Comparison of ENCODE assay signal across 8 mouse cellular contexts in genomic region chr5:30712002-30712390, GRCm38 (mm10). TPM values are rescaled to one million over a fixed set of nuclear protein-coding genes. Genes with fewer than 3 reads are reported as not detected.
DNase-seq lines count a peak whose midpoint lies in the region; ATAC-seq and TF ChIP-seq lines count a peak whose summit lies in the region.

No protein-coding gene starts in this region.

- TF ChIP-seq EP300 in lung, postnatal 0 days (IDR thresholded peaks at IDR 0.05) = no peak

- peaks cover 18% of the 10 kb centered on the region for H3K27me3 ChIP-seq in lung, postnatal 0 days (replicated peaks; ENCODE audit: insufficient read depth, low read length)
- peaks cover 74% of the 10 kb centered on the region for H3K27me3 ChIP-seq in limb, embryonic 13.5 days
- peaks cover 50% of the 10 kb centered on the region for H3K27me3 ChIP-seq in stomach, embryonic 15.5 days (replicated peaks)

- peak overlapping the region; percentile 41 for H3K4me3 ChIP-seq in lung, postnatal 0 days (ENCODE audit: low read depth, low read length)
- H3K4me3 ChIP-seq in limb, embryonic 13.5 days = peak overlapping the region; percentile 57
- H3K4me3 ChIP-seq in stomach, embryonic 15.5 days (replicated peaks) = peak overlapping the region; percentile 56

- ATAC-seq in lung, postnatal 0 days = no peak
- no peak; the same call in 1 of the 2 replicates for ATAC-seq in limb, embryonic 13.5 days (ENCODE audit: low FRiP score, low read depth)
- ATAC-seq in stomach, embryonic 15.5 days (ENCODE audit: insufficient read depth, low FRiP score, low read depth) = no peak
- no peak for ATAC-seq in erythroid progenitor cell, adult 5-6 weeks (replicated peaks; ENCODE audit: low FRiP score, poor library complexity, severe bottlenecking)

- peak overlapping the region; percentile 81 for H3K4me2 ChIP-seq in lung, postnatal 0 days (replicated peaks; ENCODE audit: low read depth, low read length)
- H3K4me2 ChIP-seq in limb, embryonic 13.5 days (replicated peaks) = peak overlapping the region; percentile 91
- H3K4me2 ChIP-seq in stomach, embryonic 15.5 days = peak overlapping the region; percentile 98

- H3K9me3 ChIP-seq in lung, postnatal 0 days (ENCODE audit: low read length) = no peaks in the 10 kb centered on the region
- no peaks in the 10 kb centered on the region for H3K9me3 ChIP-seq in limb, embryonic 13.5 days
- H3K9me3 ChIP-seq in stomach, embryonic 15.5 days = no peaks in the 10 kb centered on the region

- H3K4me1 ChIP-seq in lung, postnatal 0 days (ENCODE audit: insufficient read depth, low read depth, low read length) = peaks cover 10% of the 10 kb centered on the region
- peaks cover 29% of the 10 kb centered on the region for H3K4me1 ChIP-seq in limb, embryonic 13.5 days
- H3K4me1 ChIP-seq in stomach, embryonic 15.5 days = peaks cover 23% of the 10 kb centered on the region

- DNase-seq in cerebellum, adult 11-12 months = peak; percentile 37
- no peak for DNase-seq in cerebellum, postnatal 14 days
- DNase-seq in lung, postnatal 0 days (ENCODE audit: low spot score) = no peak
- no peak for DNase-seq in lung, adult 18-20 months
- no peak for DNase-seq in retina, embryonic 14.5 days (ENCODE audit: low spot score)

- H3K9ac ChIP-seq in lung, postnatal 0 days (replicated peaks; ENCODE audit: low read depth) = peak overlapping the region; percentile 24; the same call in 1 of the 2 replicates
- peak overlapping the region; percentile 67 for H3K9ac ChIP-seq in limb, embryonic 13.5 days
- H3K9ac ChIP-seq in stomach, embryonic 15.5 days = no peak overlapping the region

- TF ChIP-seq CTCF in lung, postnatal 0 days (IDR thresholded peaks at IDR 0.05) = no peak

- no peaks in the 10 kb centered on the region for H3K36me3 ChIP-seq in lung, postnatal 0 days (ENCODE audit: insufficient read depth, low read length)
- no peaks in the 10 kb centered on the region for H3K36me3 ChIP-seq in limb, embryonic 13.5 days
- H3K36me3 ChIP-seq in stomach, embryonic 15.5 days = no peaks in the 10 kb centered on the region

- WGBS in lung, postnatal 0 days = 0% methylated on average over 14 of the region's 14 CpGs
- WGBS in limb, embryonic 13.5 days = under 1% methylated on average over 14 of the region's 14 CpGs
- WGBS in stomach, embryonic 15.5 days = under 1% methylated on average over 14 of the region's 14 CpGs

- H3K27ac ChIP-seq in lung, postnatal 0 days (ENCODE audit: low read length) = no peak overlapping the region
- no peak overlapping the region for H3K27ac ChIP-seq in limb, embryonic 13.5 days
- no peak overlapping the region for H3K27ac ChIP-seq in stomach, embryonic 15.5 days

RNA-seq across cellular contexts. Expression of gene Dpysl5, which starts 0.6 kb away (rescaled TPM):
- 1.4 and 1.6 TPM in 2 replicates for polyA plus RNA-seq in lung, postnatal 0 days (2015; fragmentation: Nextera tagmentation; extraction: Ambion mirVana)
- polyA plus RNA-seq in limb, embryonic 13.5 days (2015; fragmentation: Nextera tagmentation; extraction: Ambion mirVana) = 5.1 and 5.9 TPM in 2 replicates
- polyA plus RNA-seq in stomach, embryonic 15.5 days (2015; fragmentation: Nextera tagmentation; extraction: Ambion mirVana) = 6.7 and 7.4 TPM in 2 replicates
- total RNA-seq in erythroid progenitor cell, adult 5-6 weeks (2015; ENCODE audit: low replicate concordance) = 0.36 TPM in 1 of 2 replicates, not detected in the other
- total RNA-seq in erythroid progenitor cell, adult 5-6 weeks (2017; ENCODE audit: low replicate concordance) = not detected in 2 replicates

RNA-seq across cellular contexts. Expression of gene Cenpa, which starts 45.4 kb away (rescaled TPM):
- 24.4 and 25.5 TPM in 2 replicates for polyA plus RNA-seq in lung, postnatal 0 days (2015; fragmentation: Nextera tagmentation; extraction: Ambion mirVana)
- 315 and 317 TPM in 2 replicates for polyA plus RNA-seq in limb, embryonic 13.5 days (2015; fragmentation: Nextera tagmentation; extraction: Ambion mirVana)
- 218 TPM in 2 replicates for polyA plus RNA-seq in stomach, embryonic 15.5 days (2015; fragmentation: Nextera tagmentation; extraction: Ambion mirVana)
- 501 and 540 TPM in 2 replicates for total RNA-seq in erythroid progenitor cell, adult 5-6 weeks (2015; ENCODE audit: low replicate concordance)
- 370 and 444 TPM in 2 replicates for total RNA-seq in erythroid progenitor cell, adult 5-6 weeks (2017; ENCODE audit: low replicate concordance)
